Mouse (Mus musculus) liver, postnatal 0 days (tissue): ENCODE data around the gene Pip5k1c.

ENCODE experiments used
- CTCF ChIP-seq: sonication (generic); IDR thresholded peaks from 2 replicates; pipeline ENCODE4 v1.5.1; 2016; ENCODE audit warnings: antibody characterized with exemption, low read depth
- EP300 ChIP-seq: IDR thresholded peaks from 2 replicates; pipeline ENCODE4 v1.6.1; 2016; ENCODE audit warnings: antibody characterized with exemption, low read depth, mild to moderate bottlenecking

DNA sequence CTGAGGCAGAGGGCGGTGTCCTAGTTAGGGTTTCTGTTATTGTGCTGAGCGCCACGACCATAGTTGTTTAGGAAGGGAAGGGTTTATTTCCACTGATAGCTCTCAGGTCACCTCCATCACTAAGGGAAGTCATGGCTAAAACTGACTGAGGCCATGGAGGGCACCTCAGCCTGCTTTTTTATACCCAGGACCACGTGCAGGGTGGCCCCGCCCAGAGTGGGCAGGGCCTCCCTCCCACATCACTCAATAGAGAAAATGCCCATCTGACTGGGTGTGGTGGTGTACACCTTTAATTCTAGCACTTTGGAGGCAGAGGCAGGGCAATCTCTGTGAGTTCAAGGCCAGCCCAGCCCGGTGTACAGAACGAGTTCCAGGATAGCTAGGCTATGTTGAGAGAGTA lies 21.4 kb downstream of the Pip5k1c start:
- no peak for TF ChIP-seq CTCF
- TF ChIP-seq EP300 = no peak
